Mouse (Mus musculus) liver, embryonic 16.5 days (tissue): ENCODE measurements around the gene Mutyh. TPM values are rescaled to one million over a fixed set of nuclear protein-coding genes. Genes with fewer than 3 reads are reported as not detected.

Source experiments
- ATAC-seq: fragments of 200-750 bp; cut with Nextera tagmentation; 2 replicates; pipeline ENCODE4 v1.8.0; 2017; ENCODE audit warnings: low read depth, mild to moderate bottlenecking, moderate number of reproducible peaks, moderate library complexity
- H3K27ac ChIP-seq: fragments of 300-500 bp; sonication (generic); 2 replicates; pipeline ENCODE4 v1.5.1; 2014; ENCODE audit warnings: mild to moderate bottlenecking, low read length
- H3K27me3 ChIP-seq: fragments of 300-500 bp; sonication (generic); 2 replicates; pipeline ENCODE4 v1.6.1; 2014; ENCODE audit warnings: low read depth, low read length, mixed read lengths; ENCODE audit not compliant: control insufficient read depth, insufficient read depth
- H3K36me3 ChIP-seq: fragments of 300-500 bp; sonication (generic); 2 replicates; pipeline ENCODE4 v1.6.1; 2014; ENCODE audit warnings: mild to moderate bottlenecking; ENCODE audit not compliant: control insufficient read depth, insufficient read depth
- H3K4me1 ChIP-seq: fragments of 300-500 bp; sonication (generic); 2 replicates; pipeline ENCODE4 v1.6.1; 2014; ENCODE audit warnings: low read depth, low read length, mixed read lengths; ENCODE audit not compliant: control insufficient read depth
- H3K4me2 ChIP-seq: fragments of 300-500 bp; sonication (generic); 2 replicates; pipeline ENCODE4 v1.6.1; 2014; ENCODE audit warnings: low read depth, low read length, mixed read lengths
- H3K4me3 ChIP-seq: fragments of 300-500 bp; sonication (generic); 2 replicates; pipeline ENCODE4 v1.5.1; 2014; ENCODE audit warnings: low read depth, mild to moderate bottlenecking, low read length
- H3K9ac ChIP-seq: fragments of 300-500 bp; sonication (generic); 2 replicates; pipeline ENCODE4 v1.6.1; 2014; ENCODE audit warnings: low read depth, low read length
- H3K9me3 ChIP-seq: fragments of 300-500 bp; sonication (generic); replicated peaks from 2 replicates; pipeline ENCODE4 v1.6.1; 2016; ENCODE audit warnings: low read length; ENCODE audit not compliant: control insufficient read depth
- WGBS: fragments of 180-500 bp; shearing (Covaris S2); extraction: QIAGEN DNeasy Blood & Tissue Kit; methylation state at CpG from one replicate; pipeline ENCODE4 v1.1.7; 2014; ENCODE audit not compliant: insufficient replicate concordance; 5-methylcytosine and 5-hydroxymethylcytosine counted together
- polyA plus RNA-seq: library from polyadenylated mRNA; unstranded; fragments of >200 nt; fragmentation: Nextera tagmentation; extraction: Ambion mirVana; gene quantifications from 2 replicates; pipeline ENCODE4 v1.2.1, GENCODE M21; 2015

Gene Mutyh
- polyA plus RNA-seq, 1 experiment from 2014 or later: 2.9 TPM

- Histone ChIP-seq H3K9me3 (no peaks in the 10 kb centered on the region), H3K4me2 (no peak overlapping the region), H3K27me3 (peaks cover 5% of the 10 kb centered on the region), H3K36me3 (no peaks in the 10 kb centered on the region), H3K27ac (no peak overlapping the region), H3K4me1 (no peaks in the 10 kb centered on the region), H3K9ac (no peak overlapping the region), H3K4me3 (no peak overlapping the region)
- no peak for ATAC-seq
- WGBS: 85% methylated on average over 5 of the region's 5 CpGs
Measured at GRCm38 (mm10) chr4:116815276-116815675, 7.8 kb downstream of the Mutyh start.

GRCm38 (mm10) chr4:116817486-116817885 is 10.0 kb downstream of the Mutyh start:
- H3K4me2 ChIP-seq: no peak overlapping the region
- H3K9ac ChIP-seq: no peak overlapping the region
- ATAC-seq: no peak
- H3K36me3 ChIP-seq: no peaks in the 10 kb centered on the region
- no peaks in the 10 kb centered on the region for H3K9me3 ChIP-seq
- H3K27ac ChIP-seq: no peak overlapping the region
- WGBS: 81% methylated on average over 6 of the region's 6 CpGs
- H3K4me3 ChIP-seq: no peak overlapping the region
- H3K27me3 ChIP-seq: peaks cover 15% of the 10 kb centered on the region
- peaks cover 7% of the 10 kb centered on the region for H3K4me1 ChIP-seq

DNA sequence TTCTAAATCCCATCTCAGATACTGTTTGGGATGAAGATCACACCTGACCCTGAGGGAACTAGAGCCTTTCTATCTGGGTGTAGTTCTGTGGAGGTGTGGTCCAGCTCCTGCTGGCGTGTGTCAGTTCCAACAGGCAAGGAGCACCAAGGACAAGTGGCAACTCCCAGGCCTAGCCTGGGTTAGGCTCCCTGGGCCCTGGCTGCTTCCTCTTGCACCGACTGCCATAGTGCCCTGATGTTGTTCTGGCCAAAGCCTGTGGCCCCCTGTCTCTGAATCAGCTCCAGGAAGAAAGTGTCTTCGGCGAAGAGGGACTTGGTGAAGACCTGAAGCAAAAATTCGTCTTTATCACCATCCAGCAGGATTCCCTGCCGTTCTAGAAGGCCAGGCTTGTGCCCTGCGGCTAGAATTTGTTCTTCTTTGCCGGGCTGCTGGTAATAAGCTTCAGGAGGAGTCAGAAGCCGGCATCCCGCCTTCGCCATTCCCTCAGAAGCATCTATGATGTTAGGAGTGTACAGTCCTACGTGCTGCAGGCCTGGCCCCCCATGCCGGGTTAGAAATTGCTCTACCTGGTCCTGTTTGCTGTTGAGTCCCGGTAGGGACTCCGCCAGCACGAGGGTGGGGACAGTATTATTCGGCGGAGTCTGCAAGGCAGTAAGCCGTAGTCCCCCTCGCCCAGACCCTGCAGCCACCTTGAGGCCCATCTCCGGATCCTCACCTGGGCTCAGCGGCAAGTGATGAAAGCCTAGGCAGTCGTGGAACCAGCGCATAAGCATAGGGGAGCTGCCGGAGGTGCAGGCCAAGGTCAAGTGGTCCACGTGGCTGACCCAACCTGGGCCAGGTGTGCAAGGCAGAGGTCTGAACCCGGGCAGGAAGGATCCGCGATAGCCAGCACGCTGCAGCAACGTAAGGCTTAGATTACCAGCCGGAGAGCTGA is 12.7 kb downstream of the Mutyh start:
- no peak for ATAC-seq
- Histone ChIP-seq H3K4me3 (peak overlapping the region; percentile 65), H3K9ac (no peak overlapping the region), H3K27me3 (peaks cover 15% of the 10 kb centered on the region), H3K4me1 (peaks cover 10% of the 10 kb centered on the region), H3K36me3 (no peaks in the 10 kb centered on the region), H3K4me2 (peak overlapping the region; percentile 98), H3K9me3 (no peaks in the 10 kb centered on the region), H3K27ac (no peak overlapping the region)
- WGBS: 30% methylated on average over 32 of the region's 32 CpGs

DNA sequence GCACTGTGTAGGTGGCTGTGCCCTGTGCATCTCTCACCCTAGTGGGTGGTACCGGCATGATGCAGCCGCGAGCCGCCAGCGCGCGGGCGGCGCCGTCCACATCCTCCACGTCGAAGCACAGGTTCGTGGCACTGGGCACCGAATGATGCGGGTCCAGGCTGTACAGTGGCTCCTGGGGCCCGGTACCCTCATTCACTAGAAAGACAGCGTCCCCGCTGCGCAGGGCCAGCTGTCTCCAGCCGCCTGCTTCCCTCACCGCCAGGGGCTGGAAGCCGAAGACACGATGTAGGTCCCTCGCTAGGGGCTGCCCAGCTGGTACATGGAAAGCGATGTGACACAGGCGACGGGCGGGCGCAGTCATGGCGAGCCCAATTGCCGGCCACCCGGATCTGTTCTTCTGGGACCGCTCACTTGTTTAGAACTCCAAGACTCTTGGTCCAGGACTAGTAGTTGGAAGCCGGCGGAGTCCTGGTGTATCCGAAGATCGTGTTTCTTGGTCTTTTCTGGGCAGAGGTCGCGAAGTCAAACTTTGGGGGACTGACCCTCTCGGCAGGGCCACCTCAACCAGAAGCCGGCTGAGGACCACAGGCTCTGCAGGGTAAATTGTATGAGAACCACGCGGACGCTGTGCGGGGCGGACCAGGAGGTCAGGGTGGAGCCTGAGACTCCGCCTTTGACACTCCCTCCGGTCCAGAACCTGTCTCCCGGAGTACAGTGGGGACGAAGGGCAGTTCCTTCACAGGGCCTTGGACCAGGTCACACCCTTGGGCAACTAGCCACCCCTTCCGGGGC is 13.6 kb downstream of the Mutyh start:
- under 1% methylated on average over 51 of the region's 51 CpGs for WGBS
- Histone ChIP-seq H3K36me3 (no peaks in the 10 kb centered on the region), H3K27me3 (peaks cover 15% of the 10 kb centered on the region), H3K4me1 (peaks cover 10% of the 10 kb centered on the region), H3K27ac (no peak overlapping the region), H3K4me3 (peak overlapping the region; percentile 65), H3K9me3 (no peaks in the 10 kb centered on the region), H3K4me2 (peak overlapping the region; percentile 98), H3K9ac (peak overlapping the region; percentile 58)
- ATAC-seq: peak; percentile 77

GRCm38 (mm10) chr4:116821694-116822016 is 14.1 kb downstream of the Mutyh start, which contains the start of gene Hpdl:
TSS of gene Hpdl (minus strand) at chr4:116821707.
- ATAC-seq: no peak
- Histone ChIP-seq H3K4me3 (peak within 1 kb of the TSS; percentile 65), H3K36me3 (no peaks in the 10 kb centered on the region), H3K4me1 (peaks cover 10% of the 10 kb centered on the region), H3K4me2 (peak within 1 kb of the TSS; percentile 98), H3K9ac (peak within 1 kb of the TSS; percentile 58), H3K9me3 (no peaks in the 10 kb centered on the region), H3K27me3 (peaks cover 15% of the 10 kb centered on the region), H3K27ac (no peak within 1 kb of the TSS)
- 10% methylated on average over 9 of the region's 9 CpGs for WGBS

DNA sequence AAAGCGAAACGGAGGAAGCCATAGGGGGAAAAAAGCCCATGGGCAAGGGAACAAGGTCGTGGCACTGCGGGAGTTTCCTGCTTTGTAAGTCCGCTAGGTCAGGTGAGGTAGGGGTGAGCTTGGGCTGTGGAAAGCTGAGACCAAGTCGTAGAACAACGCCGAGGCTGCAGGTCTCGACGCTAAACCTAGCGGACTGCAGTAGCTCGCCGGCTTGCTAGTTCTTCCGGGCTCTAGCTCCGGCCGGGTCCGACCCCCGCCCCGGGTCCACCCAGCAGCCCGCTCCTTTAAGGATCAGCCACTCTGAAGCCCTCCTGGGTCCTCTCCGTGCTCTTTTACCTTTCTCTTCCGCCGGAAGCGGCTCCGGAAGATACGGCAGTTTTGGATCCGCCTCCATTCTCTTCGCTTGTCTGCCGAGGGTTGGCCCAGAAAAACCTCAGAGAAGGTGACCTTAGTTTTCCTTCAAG is 17.1 kb downstream of the Mutyh start:
- no peaks in the 10 kb centered on the region for H3K9me3 ChIP-seq
- peak; percentile 50 for ATAC-seq
- under 1% methylated on average over 29 of the region's 29 CpGs for WGBS

GRCm38 (mm10) chr4:116827819-116828218 is 20.3 kb downstream of the Mutyh start:
- H3K4me2 ChIP-seq: no peak overlapping the region
- H3K4me3 ChIP-seq: no peak overlapping the region
- no peaks in the 10 kb centered on the region for H3K36me3 ChIP-seq
- no peak overlapping the region for H3K27ac ChIP-seq
- H3K27me3 ChIP-seq: no peaks in the 10 kb centered on the region
- H3K4me1 ChIP-seq: peaks cover 3% of the 10 kb centered on the region; the same call in 1 of the 2 replicates
- WGBS: 0% methylated on average over 4 of the region's 4 CpGs
- no peaks in the 10 kb centered on the region for H3K9me3 ChIP-seq
- H3K9ac ChIP-seq: no peak overlapping the region
- no peak; the same call in 1 of the 2 replicates for ATAC-seq

More for the DNA sequence above, 17.1 kb downstream of the Mutyh start:
- H3K4me1 ChIP-seq: peaks cover 10% of the 10 kb centered on the region
- H3K4me3 ChIP-seq: peak overlapping the region; percentile 66
- H3K27me3 ChIP-seq: peaks cover 15% of the 10 kb centered on the region
- H3K27ac ChIP-seq: no peak overlapping the region
- peak overlapping the region; percentile 62 for H3K4me2 ChIP-seq
- no peaks in the 10 kb centered on the region for H3K36me3 ChIP-seq
- H3K9ac ChIP-seq: peak overlapping the region; percentile 70

DNA sequence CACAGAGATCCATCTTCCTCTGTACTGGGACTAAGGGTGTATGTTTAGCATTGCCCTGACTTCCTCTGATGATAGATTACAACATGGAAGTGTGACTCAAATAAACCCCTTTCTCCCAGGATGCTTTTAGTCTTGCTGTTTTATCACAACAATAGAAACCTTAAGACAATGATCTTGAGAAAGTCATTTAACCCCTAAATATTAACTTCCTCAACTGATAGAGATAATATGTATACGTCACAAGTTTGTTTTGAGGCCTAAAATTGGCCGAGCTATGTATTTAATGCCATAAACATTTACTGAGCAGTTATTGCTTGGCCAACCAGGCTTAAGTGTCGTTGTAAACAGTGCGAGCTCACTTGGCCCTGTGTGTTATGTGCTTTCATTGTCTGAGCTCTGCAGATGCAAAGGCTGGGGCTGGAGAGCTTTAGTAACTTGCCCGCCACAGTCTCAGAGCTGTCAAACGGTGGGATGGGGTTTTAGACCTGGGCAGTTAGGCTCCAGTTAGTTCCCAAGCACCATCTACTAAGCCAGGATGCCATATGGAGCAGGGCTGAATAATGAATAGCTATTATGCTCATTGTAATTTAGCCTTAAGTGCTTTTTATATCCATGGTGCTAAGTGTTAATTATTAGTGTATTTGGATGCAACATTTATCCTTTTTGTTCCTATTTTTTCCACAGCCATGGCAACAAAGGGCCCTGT is 22.0 kb downstream of the Mutyh start:
- no peaks in the 10 kb centered on the region for H3K27me3 ChIP-seq
- H3K9ac ChIP-seq: no peak overlapping the region
- 47% methylated on average over 6 of the region's 6 CpGs for WGBS
- peaks cover 3% of the 10 kb centered on the region; the same call in 1 of the 2 replicates for H3K4me1 ChIP-seq
- H3K9me3 ChIP-seq: no peaks in the 10 kb centered on the region
- H3K27ac ChIP-seq: no peak overlapping the region
- no peak for ATAC-seq
- H3K36me3 ChIP-seq: no peaks in the 10 kb centered on the region
- no peak overlapping the region for H3K4me3 ChIP-seq
- H3K4me2 ChIP-seq: no peak overlapping the region
